Mouse (Mus musculus) B cell, adult 2 months (primary cell): ENCODE results near the gene Gzmf.
"Not testable (repeated sequence)": the region's sequence is repeated elsewhere in the genome, so short reads cannot be mapped to it uniquely, and the experiment has no call there.

Experiments
- DNase-seq, 2 experiments: peaks; one replicate each; pipeline ENCODE4 v3.0.0; 2022

Gzmf gene

DNA sequence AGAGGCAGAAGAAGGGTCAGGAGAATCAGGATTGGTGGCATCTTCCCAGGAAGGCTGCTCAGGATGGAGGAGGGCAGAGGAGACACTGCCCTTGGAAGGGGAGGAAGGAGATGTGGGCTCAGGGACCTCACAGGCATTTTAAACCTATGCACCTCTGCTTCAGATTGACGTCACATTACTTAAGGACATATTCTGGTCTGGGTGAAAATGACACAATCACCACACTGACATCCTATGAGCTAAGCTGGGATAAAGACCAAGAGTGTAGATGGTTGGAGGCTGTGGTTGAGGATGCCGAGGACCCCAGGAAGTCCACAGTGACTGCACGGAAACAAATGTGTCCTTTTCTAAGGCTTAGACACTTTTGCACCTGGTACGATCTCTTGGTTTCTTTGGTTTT lies at the start of gene Gzmf:
Gene Gzmf, minus strand, starts transcription at position 101 of the 400 bp plus-strand sequence.
- no peak for DNase-seq

DNA sequence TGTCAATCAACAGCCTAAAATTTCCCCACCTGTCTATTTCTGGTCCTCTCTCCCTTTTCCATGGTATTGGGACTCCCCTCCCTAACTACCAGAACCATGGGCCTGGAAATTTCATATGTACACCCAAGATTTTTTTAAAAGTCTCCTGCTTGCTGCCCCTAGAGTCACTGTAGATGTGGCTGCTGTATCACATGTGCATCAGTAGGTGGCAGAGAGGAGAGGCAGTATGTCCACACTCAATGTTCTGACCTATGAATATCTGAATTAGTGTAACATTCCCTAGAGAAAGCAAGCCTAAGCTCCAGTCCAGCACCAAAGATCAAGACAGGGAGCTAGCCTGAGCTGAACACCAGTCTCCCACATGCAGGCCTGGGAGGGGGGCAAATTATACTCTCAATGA lies 29.2 kb upstream of the Gzmf start:
- no peak for DNase-seq

DNA sequence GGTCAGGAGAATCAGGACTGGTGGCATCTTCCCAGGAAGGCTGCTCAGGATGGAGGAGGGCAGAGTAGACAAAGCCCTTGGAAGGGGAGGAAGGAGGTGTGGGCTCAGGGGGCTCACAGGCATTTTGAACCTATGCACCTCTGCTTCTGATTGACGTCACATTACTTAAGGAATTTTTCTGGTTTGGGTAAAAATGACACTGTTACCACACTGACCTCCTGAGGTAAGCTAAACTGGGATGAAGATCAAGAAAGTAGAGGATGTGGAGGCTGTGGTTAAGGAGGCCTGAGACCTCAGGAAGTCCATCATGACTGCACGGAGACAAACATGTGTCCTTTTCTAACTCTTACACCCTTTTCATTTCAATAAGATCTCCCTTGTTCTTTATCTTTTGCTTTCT lies 23.3 kb upstream of the Gzmf start, which contains the start of gene Gzmc:
Gene Gzmc, minus strand, starts transcription at position 101 of the 400 bp plus-strand sequence.
- DNase-seq = no peak

DNA sequence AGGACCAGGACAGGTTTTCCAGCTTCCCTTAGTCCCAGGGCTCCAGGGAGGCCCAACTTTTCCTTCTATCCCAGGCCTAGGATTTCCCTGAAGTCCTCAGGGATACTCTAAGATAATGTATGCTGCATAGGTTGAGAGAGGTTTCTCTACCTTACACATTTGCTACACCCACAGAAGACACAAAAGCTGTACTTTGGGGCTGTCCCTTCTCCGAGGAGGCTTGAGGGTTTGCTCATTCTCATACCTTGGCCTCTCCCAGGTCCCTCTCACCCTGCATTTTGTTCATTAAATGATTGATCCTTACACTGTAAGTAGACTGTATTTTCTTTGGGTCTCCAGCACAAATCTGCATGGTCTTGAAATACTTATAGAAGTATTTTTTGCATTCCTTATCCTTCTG lies 5.6 kb downstream of the Gzmf start:
- no peak for DNase-seq

DNA sequence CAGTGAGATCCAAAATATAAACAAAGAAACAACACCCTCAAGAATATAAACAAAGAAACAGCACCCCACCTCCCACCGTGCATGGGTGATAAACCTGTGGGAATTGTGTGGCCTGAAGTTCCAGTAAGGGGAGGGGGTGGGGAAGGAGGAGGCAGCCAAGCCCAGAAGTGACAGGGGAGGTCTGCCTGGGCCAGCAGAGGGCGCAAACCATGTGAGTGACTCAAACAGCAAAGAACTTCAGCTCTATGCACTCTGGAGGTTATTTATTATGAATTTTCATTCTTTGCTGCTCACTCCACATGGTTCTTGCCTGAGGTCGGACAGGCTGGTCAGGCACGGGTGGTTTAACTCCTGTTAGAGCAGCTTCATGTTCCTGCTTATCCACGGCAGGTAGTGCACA lies 6.2 kb downstream of the Gzmf start:
- DNase-seq = peak; percentile 10 to 11

DNA sequence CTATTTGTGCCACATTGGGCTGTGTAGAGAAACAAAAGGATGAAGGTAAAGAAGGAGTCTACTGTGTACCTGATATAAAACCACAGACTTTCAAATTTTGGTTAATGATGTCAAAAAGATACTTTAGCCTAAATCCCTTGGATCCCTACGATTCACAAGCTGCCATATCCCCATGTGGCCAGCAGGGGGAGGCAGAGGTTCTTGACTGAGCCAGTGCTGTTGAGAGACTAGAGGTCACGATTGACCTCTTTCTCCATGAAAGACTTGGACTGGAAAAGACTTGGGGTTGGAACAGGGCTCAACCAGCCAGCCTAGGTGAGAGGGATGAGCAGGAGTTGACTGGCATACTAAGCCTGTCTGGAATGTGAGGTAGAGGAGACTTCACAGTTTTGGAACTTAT lies 7.2 kb downstream of the Gzmf start:
- DNase-seq = peak; percentile 67 to 69

DNA sequence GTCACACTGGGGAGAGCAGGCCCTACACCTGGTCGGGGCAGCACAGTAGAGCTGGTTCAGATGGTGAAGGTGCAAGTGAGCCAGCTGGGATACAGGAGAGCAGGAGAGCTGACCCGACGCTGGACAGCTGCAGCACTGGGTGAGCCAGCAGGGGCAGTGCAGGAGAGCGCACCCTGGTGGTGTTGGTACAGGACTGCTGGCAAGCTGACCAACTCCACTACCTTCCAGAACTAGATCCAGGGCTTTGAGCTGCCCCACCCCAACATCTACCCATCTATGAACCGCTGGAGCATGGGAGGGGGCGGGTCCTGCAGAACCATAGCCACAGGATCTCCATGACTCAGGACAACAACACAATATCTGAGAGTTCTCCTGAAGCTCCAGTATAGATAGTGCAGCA lies 24.3 kb downstream of the Gzmf start:
- DNase-seq = no peak

DNA sequence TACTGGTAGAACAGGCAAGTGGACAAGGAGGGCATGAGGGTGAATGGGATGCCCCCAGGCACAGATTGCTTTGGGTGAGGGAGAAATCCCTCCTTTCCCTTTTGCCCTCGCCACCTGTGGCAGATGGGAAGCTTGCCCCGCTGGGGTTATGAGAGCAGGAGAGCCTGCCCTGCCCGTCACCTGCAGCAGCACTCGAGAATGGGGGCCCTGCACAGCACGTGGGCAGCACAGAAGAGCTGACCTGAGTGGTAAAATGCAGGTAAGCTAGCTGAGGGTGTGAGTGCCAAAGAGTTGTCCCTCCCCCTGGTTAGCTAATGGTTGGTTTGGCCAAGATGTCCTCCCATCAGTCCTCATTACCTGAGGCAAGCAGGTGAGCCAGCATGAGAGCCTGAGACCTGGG lies 24.7 kb downstream of the Gzmf start:
- no peak for DNase-seq

DNA sequence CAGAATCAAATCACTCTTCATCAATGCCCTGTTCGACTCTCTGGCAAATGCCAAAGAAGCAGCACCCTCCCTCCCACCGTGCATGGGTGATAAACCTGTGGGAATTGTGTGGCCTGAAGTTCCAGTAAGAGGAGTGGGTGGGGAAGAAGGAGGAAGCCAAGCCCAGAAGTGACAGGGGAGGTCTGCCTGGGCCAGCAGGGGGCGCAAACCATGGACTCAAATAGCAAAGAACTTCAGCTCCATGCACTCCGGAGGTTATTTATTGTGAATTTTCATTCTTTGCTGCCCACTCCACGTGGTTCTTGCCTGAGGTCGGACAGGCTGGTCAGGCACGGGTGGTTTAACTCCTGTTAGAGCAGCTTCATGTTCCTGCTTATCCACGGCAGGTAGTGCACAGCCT lies 33.6 kb downstream of the Gzmf start:
- peak; percentile 38 to 41 for DNase-seq

DNA sequence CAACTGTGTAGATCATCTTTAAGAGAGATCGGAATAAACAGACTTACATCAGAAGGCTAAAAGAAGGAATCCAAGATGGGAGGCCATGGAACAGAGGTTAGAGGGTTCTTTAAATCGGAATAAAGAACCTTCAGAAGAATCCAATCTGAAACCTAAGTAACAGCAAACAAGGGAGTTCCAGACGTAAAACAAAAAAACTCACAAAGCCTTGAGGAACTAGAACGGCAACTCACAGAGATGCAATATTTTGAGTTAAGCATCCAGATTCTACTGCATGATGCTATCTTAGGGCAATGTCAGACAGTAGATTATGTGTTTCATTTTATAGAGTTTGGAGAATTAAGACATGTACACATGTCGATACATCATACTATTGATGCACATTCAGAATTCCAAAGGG lies 36.7 kb downstream of the Gzmf start, which contains the start of gene Gzmn:
Gene Gzmn, minus strand, starts transcription at position 101 of the 400 bp plus-strand sequence.
- DNase-seq = no peak

DNA sequence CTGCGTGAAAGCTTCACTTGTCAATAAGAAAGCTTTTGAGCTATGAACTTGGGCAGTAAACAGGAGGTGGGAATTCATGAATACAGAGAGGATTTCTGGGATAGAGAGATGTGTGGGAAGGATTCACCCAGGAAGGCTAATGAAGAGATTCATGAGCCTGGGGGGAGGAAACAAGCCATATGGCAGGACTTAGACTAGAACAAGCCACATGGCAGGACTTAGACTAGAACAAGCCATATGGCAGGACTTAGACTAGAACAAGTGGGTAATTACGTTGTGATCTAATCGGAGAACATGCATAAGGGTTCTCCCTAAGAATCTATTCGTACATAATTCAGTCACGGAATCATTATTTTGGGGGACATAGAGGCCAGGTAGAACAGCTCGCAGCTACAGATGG lies 37.8 kb downstream of the Gzmf start:
- no peak for DNase-seq

DNA sequence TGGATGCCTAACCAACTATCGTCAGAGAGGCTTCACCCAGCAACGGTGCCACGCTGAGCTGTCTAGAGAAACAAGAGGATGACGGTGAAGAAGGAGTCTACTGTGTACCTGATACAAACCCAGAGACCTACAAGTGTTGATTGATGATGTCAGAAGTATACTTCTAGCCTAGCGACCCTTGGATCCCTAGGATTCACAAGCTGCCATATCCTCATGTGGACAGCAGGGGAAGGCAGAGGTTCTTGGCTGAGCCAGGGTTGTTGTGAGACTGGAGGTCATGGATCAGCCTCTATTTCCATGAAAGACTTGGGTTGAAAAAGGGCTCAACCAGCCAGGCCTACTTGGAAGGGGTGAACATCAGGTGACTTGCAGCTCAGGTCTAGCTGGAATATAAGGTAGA lies 38.5 kb downstream of the Gzmf start:
- DNase-seq = no peak

DNA sequence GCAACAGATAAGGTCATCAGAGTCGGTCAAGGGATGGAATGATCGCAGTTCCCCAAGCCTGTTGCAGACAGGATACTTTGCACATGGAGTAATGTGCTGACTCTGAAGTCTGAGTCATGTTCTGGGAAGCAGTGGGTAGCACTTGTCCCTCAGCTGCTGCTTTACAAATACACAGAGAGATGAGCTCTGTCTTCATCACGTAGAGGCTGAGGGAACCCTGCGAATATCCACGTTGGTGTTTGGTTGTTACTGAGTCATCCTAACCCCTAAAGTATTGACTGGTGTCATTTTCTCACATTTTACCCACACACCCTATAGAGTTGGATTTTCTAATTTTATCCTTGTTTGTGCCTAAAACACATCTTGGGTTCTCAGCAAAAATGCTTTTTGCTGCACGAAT lies 43.2 kb downstream of the Gzmf start:
- no peak for DNase-seq

DNA sequence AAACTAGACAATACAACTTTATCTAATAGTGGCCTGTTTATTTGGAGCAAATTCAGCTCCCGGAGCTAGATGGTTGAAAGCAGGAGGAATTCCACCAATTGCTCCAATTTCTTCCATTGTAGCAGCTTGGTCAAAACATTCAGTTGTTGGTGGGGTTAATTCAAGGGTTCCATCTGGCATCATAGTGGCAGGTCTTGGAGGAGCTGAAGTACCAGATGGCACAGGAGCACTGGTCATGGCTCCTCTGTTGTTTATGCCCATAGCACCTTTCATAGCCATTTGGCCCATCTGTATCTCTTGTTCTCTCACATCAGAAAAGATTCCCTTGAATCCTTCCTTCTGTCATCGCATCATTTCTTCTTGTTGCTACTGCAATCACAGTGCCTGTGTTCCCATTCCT lies 49.1 kb downstream of the Gzmf start:
- no peak for DNase-seq

DNA sequence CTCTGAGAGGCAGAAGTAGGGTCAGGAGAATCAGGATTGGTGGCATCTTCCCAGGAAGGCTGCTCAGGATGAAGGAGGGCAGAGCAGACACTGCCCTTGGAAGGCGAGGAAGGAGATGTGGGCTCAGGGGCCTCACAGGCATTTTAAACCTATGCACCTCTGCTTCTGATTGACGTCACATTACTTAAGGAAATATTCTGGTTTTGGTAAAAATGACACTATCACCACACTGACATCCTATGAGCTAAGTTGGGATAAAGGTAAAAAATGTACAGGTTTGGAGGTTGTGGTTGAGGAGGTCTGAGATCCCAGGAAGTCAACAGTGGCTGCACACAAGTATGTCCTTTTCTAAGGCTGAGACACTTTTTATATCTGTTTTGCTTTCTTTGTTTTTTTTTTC lies 51.7 kb downstream of the Gzmf start, which contains the start of gene Gzmg:
Gene Gzmg, minus strand, starts transcription at position 101 of the 400 bp plus-strand sequence.
- DNase-seq = not testable (repeated sequence)

DNA sequence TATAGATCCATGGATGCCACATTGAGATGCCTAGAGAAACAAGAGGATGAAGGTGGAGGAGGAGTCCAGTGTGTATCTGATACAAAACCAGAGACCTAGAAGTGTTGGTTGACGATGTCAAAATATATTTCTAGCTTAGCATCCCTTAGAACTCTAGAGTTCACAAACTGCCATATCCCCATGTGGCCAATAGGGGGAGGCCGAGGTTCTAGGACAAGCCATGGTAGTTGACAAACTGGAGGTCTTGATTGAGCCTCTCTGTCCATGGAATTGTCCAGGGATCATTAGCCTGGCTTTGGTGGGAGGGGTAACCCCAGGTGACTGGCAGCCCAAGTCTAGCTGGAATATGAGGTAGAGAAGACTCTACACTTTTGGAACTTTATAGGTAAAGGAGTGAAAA lies 55.9 kb downstream of the Gzmf start:
- peak in 1 of 2 experiments; percentile 2 for DNase-seq
